Mouse (Mus musculus) splenic B cell, adult 2 months (primary cell): ENCODE data around the gene Hrasls.

Experiments used
- DNase-seq: peaks from one replicate; pipeline ENCODE4 v3.0.0-alpha.2; 2011; ENCODE audit warnings: low read depth, low spot score
- H3K27me3 ChIP-seq: 2 replicates; pipeline ENCODE4 v1.6.1; 2012; ENCODE audit warnings: mild to moderate bottlenecking, low read length, moderate library complexity, mixed read lengths; ENCODE audit not compliant: control insufficient read depth, poor library complexity, insufficient read depth, severe bottlenecking
- H3K36me3 ChIP-seq: 2 replicates; pipeline ENCODE4 v1.6.1; 2012; ENCODE audit warnings: mild to moderate bottlenecking, low read length, moderate library complexity, mixed read lengths; ENCODE audit not compliant: control insufficient read depth, poor library complexity, insufficient read depth, severe bottlenecking

Gene Hrasls

DNA sequence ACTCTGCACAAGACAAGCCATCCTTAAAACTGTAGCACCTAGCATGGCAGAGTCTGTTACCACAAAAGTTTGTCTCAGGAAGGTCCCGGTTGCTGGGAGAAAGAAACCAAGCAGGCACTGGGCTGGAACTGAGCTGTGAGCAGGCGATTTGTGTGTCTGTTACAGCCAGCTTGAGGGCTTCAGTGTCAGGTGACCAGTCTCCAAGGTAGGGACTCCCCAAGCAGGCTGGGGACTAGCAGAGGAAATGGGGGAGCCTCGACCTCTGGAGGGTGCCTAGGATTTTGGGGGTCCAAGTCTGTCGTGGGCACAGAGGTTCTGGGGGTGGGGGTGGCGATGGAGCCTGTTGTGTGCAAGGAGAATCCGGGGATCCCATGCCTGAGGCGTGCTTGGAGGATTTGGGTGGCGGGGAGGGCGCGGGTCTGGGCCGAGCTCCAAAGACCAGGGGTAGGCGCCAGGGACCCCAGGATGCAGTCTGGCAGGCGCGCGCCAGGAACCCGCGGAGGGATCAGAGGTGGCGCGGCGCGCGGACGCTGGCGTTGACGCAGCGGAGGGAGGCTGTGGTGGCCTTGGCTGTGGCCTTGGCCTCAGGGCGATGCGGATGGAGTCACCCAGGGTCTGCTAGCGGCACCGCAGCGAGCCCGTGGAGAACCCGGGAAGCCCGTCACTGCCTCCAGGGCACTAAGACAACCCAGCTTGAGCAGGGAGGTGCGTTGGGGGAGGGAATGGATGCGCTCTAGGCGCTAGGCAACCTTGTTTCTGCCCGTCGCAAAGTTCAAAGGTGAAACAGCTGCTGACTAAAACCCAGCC lies at the start of gene Hrasls:
Gene Hrasls, plus strand, starts transcription at position 91 of the 807 bp plus-strand sequence.
- DNase-seq = no peak
- Histone ChIP-seq H3K36me3 (no peaks in the 10 kb centered on the region), H3K27me3 (no peaks in the 10 kb centered on the region)

- no peaks in the 10 kb centered on the region for H3K36me3 ChIP-seq
- DNase-seq = no peak
- no peaks in the 10 kb centered on the region for H3K27me3 ChIP-seq
Observed at GRCm38 (mm10) chr16:29162271-29162670, 47.2 kb upstream of the Hrasls start.

DNA sequence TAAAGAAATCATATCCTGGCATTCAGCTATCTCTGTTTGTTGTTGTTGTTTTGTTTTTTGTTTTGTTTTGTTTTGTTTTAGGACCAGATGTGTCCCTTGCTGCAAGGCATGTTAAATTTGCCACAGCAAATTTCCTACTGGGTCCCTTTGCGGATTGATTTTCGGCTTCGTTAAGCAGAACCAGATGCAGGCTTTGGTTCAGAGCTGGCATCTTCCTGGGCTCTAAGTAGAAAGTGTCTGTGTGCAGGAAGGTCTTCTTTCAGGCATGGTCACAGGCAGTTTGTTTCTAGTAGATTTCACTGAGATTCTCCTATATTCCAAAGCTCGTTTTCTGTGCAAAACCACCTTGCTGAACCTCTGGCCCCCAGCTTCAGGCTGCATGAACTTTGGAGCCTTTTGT lies 42.4 kb upstream of the Hrasls start:
- no peak for DNase-seq
- Histone ChIP-seq H3K27me3 (no peaks in the 10 kb centered on the region), H3K36me3 (no peaks in the 10 kb centered on the region)

GRCm38 (mm10) chr16:29171741-29172140 lies 37.8 kb upstream of the Hrasls start:
- no peak for DNase-seq
- Histone ChIP-seq H3K27me3 (no peaks in the 10 kb centered on the region), H3K36me3 (no peaks in the 10 kb centered on the region)

- no peak for DNase-seq
- no peaks in the 10 kb centered on the region for H3K36me3 ChIP-seq
- H3K27me3 ChIP-seq = no peaks in the 10 kb centered on the region
Observed at GRCm38 (mm10) chr16:29173201-29173600, 36.3 kb upstream of the Hrasls start.

DNA sequence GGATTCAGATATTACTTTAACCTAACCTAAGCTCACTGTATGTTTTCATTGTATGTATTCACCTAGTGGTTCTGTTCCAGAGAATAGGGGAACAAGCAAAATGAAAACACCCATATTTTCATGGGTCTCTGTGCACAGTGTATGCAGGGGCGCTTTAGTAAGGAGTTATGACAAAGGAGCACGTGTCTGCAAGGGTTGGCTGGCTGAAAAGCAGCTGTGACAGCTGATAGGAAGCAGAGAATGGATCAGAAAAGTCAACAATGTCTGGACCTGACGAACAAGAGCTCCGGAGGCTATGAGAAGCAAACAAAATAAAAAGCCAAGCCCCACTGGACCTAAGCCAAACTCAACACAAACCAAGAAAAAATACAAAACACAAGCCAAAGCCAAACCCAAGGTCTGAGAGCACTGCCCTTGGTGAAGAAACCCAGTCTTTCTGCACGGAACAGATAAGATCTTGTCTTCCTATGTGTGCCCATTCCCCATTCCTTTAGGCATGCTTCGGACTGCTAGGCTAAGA lies 34.6 kb upstream of the Hrasls start:
- DNase-seq = no peak
- no peaks in the 10 kb centered on the region for H3K27me3 ChIP-seq

DNA sequence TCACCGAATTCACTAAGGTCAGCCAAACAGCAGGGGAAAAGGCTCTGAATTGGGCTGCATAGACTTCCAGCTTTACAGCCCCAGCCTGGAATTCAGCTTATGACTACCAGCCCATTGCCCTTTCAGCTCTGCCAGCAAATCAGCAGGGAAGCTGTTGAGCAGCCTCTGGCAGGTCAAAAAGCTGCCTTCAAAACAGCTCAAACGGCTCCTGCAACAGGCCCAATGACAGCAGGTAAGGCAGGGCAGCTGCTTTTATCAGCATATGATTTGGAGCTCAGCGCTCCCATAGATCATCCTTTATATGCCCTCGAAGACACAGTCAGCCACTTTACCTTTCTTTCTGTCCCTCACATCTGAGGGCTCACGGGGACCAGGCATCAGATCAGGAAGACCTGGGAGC lies 16.6 kb upstream of the Hrasls start:
- Histone ChIP-seq H3K36me3 (no peaks in the 10 kb centered on the region), H3K27me3 (no peaks in the 10 kb centered on the region)
- DNase-seq = no peak

More for the DNA sequence above, 34.6 kb upstream of the Hrasls start:
- no peaks in the 10 kb centered on the region for H3K36me3 ChIP-seq

DNA sequence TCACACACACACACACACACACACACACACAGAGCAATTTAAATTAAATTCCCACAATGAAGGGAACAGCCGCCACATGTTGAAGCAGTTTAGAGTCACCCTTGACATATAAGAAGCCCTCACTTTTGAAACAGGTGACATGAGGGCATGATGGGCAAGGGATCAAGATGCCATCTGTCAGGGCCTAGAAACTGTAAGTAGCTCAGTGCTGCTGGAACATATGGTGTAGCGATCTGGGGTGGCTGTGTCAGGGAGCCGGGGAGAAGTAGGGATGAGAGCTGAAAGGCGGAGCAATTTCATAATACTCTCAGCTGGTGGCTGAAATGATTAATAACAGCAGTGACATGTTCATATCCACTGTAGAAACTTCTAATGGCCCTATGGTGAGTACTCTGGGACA lies 15.5 kb upstream of the Hrasls start:
- DNase-seq = no peak
- H3K36me3 ChIP-seq = no peaks in the 10 kb centered on the region
- H3K27me3 ChIP-seq = no peaks in the 10 kb centered on the region

DNA sequence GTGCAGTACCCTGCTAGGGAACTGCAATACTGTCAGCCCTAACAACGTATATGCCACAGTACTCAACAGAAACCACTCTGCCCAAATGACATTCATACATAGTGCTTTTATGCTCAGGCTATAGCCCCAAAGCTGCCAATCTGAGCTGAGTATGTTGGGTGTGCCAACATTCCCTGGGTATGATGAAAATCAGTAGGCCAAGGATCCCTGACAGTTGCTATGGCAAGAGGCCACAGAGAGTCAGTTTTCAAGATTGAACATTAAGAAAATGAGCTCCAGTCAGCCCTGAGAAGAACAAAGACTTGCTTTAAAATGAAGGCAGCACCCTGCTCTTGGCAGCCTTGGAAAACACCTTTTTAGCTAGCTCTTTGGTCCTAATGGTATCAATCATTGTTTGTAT lies 14.3 kb upstream of the Hrasls start:
- Histone ChIP-seq H3K27me3 (no peaks in the 10 kb centered on the region), H3K36me3 (no peaks in the 10 kb centered on the region)
- DNase-seq = no peak

DNA sequence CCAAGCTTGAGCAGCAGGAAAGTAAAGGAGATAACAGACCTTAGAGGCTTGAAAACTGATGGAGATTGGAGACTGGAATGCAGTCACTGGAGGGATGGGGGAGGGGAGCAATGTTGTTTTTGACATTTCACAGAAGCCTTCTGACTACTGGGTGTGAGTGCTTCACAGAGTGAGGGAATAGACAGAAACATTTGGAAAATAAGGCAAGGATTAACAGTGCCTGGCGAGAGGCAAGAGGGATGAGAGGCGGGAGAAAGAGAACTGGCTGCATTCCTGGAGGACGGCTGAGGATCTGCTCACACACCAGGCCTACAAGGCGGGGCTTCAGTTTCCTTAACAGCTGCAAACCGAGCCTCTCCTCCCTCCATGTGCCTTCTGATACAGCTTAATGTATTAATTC lies 11.0 kb upstream of the Hrasls start:
- H3K36me3 ChIP-seq = no peaks in the 10 kb centered on the region
- H3K27me3 ChIP-seq = no peaks in the 10 kb centered on the region
- DNase-seq = no peak

DNA sequence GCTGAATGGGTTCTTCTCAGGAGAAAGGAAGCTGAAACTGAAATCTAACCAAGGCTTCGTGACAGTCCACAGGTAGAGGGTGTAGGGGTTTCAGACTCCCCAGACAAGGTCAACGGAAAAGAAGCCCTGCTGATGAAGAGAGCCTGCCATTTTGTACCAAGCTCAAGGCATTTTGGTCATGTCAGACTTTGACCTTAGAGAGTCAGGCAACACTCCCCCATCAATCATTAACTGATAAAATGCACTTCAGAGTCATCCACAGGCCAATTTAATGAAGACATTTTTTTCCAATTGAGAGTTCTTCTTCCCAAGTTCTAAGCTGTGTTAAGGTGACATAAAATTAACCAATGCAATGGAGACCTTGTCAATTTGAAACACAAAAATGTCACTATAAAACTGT lies 8.3 kb upstream of the Hrasls start:
- DNase-seq = no peak
- Histone ChIP-seq H3K36me3 (no peaks in the 10 kb centered on the region), H3K27me3 (no peaks in the 10 kb centered on the region)

DNA sequence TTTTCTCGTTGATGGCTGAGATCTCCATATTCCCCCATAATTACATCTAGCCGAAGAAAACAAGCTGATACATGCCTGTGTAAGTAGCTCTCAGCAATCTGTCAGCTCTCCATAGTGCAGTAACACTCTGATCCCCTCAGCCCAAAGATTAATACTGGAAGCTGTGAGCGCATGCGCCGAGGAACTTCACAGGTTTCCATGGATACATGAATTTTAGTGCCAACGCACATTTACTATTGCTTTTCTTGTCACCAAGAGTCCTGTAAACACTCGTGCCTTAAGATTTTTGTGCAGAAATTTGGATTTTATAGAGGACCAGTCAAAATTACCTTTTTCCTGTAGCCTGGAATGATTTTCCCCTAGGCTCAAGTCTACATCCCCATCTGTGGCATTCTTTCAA lies 4.6 kb upstream of the Hrasls start:
- no peaks in the 10 kb centered on the region for H3K27me3 ChIP-seq
- DNase-seq = no peak
- H3K36me3 ChIP-seq = no peaks in the 10 kb centered on the region

GRCm38 (mm10) chr16:29205581-29205980 lies 3.9 kb upstream of the Hrasls start:
- DNase-seq = no peak
- no peaks in the 10 kb centered on the region for H3K36me3 ChIP-seq
- no peaks in the 10 kb centered on the region for H3K27me3 ChIP-seq

GRCm38 (mm10) chr16:29208841-29209240 lies 654 bp upstream of the Hrasls start:
- no peak for DNase-seq
- Histone ChIP-seq H3K36me3 (no peaks in the 10 kb centered on the region), H3K27me3 (no peaks in the 10 kb centered on the region)

DNA sequence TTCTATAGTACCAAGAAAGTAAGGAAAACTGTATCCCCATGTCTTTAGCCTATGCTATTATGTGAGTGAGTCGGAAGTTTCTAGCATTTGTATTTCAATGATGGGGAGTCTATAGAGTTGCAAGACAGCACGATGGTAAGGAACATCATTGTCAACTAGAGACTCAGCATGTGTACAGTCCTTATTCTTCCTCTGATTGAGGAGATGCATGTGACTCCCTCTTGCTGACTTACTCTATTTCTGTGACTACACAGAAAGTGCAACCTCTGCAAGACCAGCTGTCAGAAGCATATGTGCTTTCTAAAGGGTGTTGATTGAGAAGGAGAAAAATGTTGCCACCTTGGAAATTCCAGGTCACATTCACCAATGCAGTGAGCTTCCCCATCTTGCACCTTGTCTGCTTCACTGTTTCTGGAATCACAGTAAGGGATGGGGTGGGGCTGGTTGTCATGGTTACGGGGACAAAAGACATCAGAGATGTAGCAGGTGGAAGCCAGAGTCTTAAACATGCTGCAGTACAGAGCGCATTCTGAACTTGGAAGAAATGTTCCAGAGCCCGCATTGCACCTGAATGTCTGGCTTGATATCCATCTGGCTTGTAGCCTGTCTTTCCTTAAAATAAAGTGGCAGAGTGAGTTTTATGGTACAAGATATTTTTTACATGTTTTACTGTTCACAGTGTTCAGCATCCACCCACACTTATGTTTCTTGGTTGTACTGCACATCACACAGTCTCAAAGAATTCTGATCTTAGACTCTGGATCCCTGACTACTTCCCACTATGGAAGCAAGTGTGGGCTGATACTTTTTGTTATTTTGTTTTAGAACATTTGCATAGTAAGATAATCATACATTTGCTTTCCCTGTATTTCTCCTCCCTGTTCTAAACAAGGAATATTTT lies 7.2 kb downstream of the Hrasls start:
- no peaks in the 10 kb centered on the region for H3K36me3 ChIP-seq
- no peaks in the 10 kb centered on the region for H3K27me3 ChIP-seq
- DNase-seq = no peak
